Mouse (Mus musculus) granulocyte monocyte progenitor cell, adult 5-6 weeks (primary cell): Measurements from ENCODE around the gene Lad1. TPM values are rescaled to one million over a fixed set of nuclear protein-coding genes. Genes with fewer than 3 reads are reported as not detected.

Source experiments
- ATAC-seq: replicated peaks from 2 replicates; pipeline ENCODE4 v1.8.0; 2016; ENCODE audit warnings: mild to moderate bottlenecking, moderate TSS enrichment, inconsistent platforms; ENCODE audit not compliant: poor library complexity, severe bottlenecking
- total RNA-seq, 2 experiments: library from RNA; stranded (forward) in 1 of 2; stranded (reverse) in 1 of 2; fragments of 200-712, 200-1000 nt in 1 of 2; fragments of >200 nt in 1 of 2; fragmentation: Nextera tagmentation in 1 of 2; gene quantifications; 2 replicates each; pipeline ENCODE4 v1.2.3; 2014 to 2017

The Lad1 gene
- total RNA-seq, 2 experiments from 2014 or later = not detected

DNA sequence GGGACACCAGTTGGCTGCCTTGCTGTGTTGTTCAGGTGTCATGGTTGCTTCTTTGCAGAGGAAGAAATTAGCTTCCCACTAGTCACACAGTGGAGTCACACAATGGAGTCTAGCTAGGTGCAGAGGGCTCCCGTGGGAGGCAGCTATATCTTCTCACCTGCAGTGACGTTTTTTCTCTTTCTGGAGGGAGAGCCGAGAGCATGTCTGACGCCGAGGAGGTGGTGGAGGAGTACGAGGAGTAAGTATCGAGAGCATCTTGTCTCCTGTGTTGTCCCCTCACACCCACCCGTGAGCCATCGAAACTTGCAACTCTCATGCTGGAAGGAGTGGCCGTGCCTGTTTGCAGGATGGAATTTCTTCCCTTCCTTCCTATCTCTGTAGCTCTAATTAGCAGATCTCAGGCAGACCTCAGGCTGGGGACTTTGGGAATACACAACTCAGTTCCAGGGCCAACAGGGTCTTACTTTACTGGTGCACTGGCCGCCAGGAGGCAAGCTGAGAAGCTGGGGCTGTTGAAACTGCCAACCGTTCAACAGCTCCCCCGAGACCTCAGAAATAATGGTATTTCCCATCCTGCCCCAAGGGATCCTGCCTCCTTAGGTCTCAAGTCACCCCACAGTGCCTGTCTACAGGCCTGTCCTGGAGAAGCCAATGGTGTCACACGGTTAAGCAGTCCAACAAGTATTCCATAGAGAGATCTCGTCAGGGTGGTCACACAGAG, 22.4 kb downstream of the Lad1 start:
- no peak for ATAC-seq

GRCm38 (mm10) chr1:135843519-135844262, 25.3 kb downstream of the Lad1 start:
- ATAC-seq = no peak

DNA sequence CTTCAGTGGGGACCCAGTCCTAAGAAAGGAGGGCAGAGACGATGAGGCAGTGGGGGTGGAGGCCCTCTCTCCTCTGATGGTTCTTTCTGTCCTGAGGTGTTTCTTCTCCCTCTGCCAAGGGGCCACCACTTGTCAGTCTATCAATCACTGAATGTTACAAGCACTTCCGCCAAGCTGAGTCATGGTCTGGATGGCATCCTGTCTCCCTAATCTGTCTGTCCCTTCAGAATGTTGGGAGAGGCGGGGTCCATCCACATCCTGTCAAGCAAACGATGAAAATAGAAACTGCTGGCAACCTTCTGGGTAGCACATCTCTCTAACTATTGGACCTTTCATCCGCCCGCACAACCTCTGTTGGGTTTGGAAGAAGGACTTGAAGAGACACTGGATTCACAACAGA, 26.1 kb downstream of the Lad1 start:
- ATAC-seq = no peak

GRCm38 (mm10) chr1:135846632-135847031, 28.2 kb downstream of the Lad1 start:
- ATAC-seq = no peak

GRCm38 (mm10) chr1:135847139-135847562, 28.8 kb downstream of the Lad1 start:
- peak; percentile 57 for ATAC-seq

GRCm38 (mm10) chr1:135847611-135848351, 29.4 kb downstream of the Lad1 start:
- ATAC-seq = no peak

GRCm38 (mm10) chr1:135850722-135851512, 32.5 kb downstream of the Lad1 start:
- peak; percentile 56; the same call in 1 of the 2 replicates for ATAC-seq

DNA sequence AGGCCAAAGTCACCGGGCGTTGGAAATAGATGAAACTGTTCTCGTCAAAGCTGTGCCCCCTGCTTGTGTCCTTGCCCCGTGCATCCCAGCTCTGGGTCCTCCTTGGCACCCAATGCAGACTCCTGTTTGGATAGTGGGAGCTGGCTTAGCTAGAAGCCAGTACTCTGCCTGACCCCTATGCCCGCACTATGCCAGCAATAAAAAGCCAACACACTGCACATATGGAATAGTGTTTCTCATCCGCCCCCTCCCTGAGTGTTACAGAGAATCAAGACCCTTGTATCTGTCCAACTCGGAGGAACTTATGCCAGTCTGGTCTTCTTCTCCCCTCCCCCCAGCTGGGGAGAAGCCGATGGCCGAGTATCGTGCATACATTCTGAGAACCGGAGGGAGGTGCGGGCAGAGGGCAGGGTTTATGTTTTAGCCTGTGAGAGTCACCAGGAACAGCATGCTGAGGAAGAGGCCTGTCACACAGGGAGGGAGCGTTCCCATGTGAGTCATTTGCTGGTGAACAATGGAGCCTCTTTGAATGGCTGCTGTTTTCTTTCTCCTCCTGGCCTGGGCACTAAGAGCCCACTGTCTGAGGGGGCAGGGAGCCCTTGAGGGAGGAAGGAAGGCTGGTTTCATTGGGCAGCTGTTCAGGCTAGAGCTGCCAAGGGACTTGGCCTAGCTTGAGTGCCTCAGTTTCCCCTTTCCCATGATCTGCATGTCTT, 33.8 kb downstream of the Lad1 start:
- no peak for ATAC-seq

GRCm38 (mm10) chr1:135853200-135853599, 34.8 kb downstream of the Lad1 start:
- ATAC-seq = no peak

GRCm38 (mm10) chr1:135854591-135855343, 36.4 kb downstream of the Lad1 start:
- no peak for ATAC-seq

GRCm38 (mm10) chr1:135855344-135855687, 36.9 kb downstream of the Lad1 start:
- no peak for ATAC-seq

DNA sequence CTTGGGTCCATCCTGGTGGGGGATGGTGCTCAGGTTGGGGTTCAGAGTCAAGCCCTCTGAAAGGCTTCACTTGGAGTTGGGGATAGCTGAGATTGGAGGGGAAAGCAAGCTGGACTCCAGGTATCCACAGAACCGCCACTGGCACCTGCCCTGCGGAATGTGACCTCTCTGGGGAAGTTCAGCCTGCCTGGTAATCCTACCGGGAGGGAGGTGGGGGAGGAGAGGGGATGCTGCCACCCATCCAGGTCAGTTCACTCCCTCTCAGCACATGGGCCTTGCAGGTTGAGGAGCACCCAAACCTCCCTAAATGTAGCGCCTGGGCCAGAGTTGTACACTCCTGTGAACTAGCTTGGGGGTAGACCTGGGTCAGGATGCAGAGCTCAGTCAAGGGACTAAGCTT, 37.7 kb downstream of the Lad1 start:
- ATAC-seq = no peak

DNA sequence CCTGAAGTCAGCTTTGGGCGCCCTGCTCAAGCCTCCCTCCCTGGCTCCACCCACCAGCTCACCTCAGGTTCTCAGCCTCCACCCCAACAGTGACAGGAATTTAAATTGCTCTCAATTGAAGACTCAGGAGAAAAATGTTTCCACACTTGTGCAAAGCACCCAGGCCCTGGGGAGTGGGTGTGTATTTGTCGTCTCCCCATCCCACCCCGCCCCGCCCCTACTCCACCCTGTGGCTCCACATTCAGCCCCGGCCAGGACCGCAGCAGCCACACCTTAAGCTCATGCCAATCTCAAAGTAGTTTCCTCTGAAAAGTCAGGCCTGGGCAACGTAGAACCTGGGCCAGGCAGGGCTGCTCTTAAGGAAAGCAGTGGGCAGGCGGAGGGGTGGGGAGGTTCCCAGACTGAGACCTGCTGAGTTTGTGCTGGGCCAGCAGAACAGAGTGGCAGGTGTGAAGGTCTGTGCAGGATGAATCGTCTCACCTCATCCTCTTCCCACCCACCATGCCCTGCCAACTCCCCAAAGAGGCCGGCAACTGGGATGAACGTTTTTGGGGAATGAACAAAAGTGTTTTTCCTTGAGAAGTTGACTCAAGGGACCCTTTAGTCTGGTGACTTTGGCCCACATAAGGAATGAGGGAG, 38.9 kb downstream of the Lad1 start:
- no peak for ATAC-seq

DNA sequence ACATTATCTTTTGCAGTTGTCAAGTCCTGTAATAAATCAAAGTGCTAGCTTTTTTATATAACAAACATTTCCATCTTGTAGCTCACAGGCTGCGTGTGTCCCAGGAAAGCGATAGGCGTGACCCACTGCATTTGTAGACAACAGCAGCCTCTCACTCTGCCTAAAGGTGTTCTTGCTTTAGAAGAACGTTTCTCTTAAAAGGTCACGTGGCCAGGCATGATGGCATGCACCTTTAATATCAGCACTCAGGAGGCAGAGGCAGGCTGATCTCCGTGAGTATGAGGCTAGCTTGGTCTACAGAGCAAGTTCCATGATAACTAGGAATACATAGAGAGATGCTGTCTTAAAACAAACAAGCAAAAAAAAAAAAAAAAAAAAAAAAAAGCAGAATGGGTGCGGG, 40.1 kb downstream of the Lad1 start:
- ATAC-seq = no peak

DNA sequence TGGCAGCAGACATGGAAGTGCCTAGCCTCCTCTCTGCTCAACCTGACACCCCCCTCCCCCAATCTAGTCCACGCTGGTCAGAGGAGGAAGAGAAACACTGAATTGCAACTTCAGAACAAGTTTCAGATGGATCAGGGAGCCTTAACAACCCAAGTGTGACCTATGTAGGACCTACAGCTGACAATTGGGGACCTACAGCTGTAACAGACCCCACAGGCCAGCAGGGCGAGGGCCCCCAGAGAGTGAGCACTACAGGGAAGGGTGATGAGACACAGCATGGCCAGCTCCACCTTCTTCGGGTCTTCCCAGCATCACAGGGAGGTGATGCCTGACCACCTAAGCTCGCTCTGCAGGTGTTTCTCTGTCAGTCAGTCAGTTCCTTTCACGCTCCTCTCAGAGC, 42.7 kb downstream of the Lad1 start:
- no peak for ATAC-seq

- ATAC-seq = no peak
Measured at GRCm38 (mm10) chr1:135861980-135862552, 43.7 kb downstream of the Lad1 start.

- no peak for ATAC-seq
Measured at GRCm38 (mm10) chr1:135862561-135862960, 44.2 kb downstream of the Lad1 start.

DNA sequence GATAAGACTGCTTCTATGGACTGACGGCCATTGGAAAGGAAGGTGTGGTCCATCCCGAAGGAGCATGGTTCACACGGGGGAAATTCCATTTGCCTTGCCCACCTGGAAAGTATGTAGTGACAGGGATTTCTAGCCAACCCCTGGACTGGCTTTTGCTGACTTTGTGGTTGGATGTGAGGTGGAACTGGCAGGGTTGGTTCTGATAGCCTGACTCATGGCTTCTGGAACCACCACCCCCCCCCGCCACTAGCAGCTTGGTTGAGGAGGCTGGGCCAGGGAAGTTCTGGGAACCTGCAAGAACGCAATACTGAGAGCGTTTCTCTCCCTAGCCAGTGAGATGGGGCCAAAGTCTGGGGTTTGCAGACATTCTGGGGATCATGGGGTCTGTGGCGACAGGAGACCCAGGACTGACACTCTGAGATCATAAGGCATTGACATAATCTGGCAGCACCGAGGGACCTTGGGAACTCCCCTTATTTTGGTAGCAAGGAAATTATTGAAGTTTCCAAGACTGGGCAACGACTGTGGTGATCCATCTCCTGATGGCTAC, 45.5 kb downstream of the Lad1 start:
- ATAC-seq = no peak
